Mouse (Mus musculus): ENCODE measurements around the gene Ern1. TPM values are rescaled to one million over a fixed set of nuclear protein-coding genes. Genes with fewer than 3 reads are reported as not detected.
"Not testable (repeated sequence)": the region's sequence is repeated elsewhere in the genome, so short reads cannot be mapped to it uniquely, and the experiment has no call there.

Ern1 gene
- polyA plus RNA-seq, 1 experiment from 2014 or later: 6.7 TPM

GRCm38 (mm10) chr11:106502159-106502505, 14.5 kb upstream of the Ern1 start:
- peak overlapping the region; percentile 99 for H3K9ac ChIP-seq (replicated peaks)
- peak overlapping the region; percentile 86 for H3K4me2 ChIP-seq (replicated peaks)
- ATAC-seq: no peak
- H3K9me3 ChIP-seq: no peaks in the 10 kb centered on the region
- no peaks in the 10 kb centered on the region for H3K27me3 ChIP-seq
- H3K4me3 ChIP-seq (replicated peaks): peak overlapping the region; percentile 92
- H3K36me3 ChIP-seq: 0 out of 2 replicates have a peak, but pooled peaks cover 11% of the 10 kb centered on the region
- peaks cover 13% of the 10 kb centered on the region for H3K4me1 ChIP-seq (replicated peaks)
- H3K27ac ChIP-seq: no peak overlapping the region; the same call in 1 of the 2 replicates

DNA sequence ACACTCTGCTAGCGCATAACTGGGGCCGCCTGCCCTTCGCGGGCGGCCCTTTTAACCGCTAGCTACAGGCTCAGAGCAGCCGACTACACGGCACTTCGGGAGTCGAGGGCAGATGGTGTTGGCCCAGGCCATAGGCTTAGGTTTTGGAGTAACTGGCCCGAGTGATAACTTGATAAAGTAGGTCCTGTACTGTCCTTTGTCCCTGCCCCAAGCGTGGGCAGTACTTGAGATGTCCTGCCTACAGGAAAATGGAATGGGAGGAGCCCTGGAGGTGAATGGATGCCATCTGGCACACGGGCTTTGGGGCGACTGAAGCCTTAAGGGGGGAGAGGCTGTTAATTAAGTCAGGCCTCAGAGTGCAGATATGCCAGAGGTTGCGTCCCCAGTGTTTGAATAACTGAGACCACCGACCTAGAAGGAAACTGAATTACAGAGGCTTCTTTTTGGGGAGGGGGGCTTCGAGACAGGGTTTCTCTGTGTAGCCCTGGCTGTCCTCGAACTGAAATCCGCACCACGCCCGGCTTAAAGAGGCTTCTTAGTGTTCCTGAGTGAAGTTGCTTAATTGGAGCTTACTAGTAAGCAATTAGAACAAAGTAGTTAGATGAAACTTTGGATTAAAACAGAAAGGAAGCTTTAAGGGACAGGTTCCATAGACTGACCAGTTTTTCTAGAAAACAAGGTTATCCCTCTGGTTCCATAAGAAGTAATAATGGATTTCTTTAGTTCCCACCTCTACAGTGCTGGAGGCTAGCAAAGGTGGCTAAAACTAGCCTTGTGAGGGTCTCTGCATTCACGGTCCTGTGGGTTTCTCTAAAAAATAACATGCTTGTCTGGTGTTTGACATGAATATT, 13.9 kb upstream of the Ern1 start:
- Histone ChIP-seq H3K36me3 (0 out of 2 replicates have a peak, but pooled peaks cover 6% of the 10 kb centered on the region), H3K9ac (replicated peaks) (peak overlapping the region; percentile 99), H3K4me1 (replicated peaks) (peaks cover 13% of the 10 kb centered on the region), H3K9me3 (no peaks in the 10 kb centered on the region), H3K27ac (peak overlapping the region; percentile 96), H3K4me3 (replicated peaks) (peak overlapping the region; percentile 92), H3K4me2 (replicated peaks) (peak overlapping the region; percentile 86), H3K27me3 (no peaks in the 10 kb centered on the region)
- WGBS: under 1% methylated on average over 22 of the region's 22 CpGs
- peak; percentile 83 for ATAC-seq

GRCm38 (mm10) chr11:106500393-106501307, 13.0 kb upstream of the Ern1 start:
- H3K4me3 ChIP-seq (replicated peaks): peak overlapping the region; percentile 92
- H3K36me3 ChIP-seq: no peaks in the 10 kb centered on the region
- no peaks in the 10 kb centered on the region for H3K27me3 ChIP-seq
- H3K27ac ChIP-seq: peak overlapping the region; percentile 96
- H3K4me2 ChIP-seq (replicated peaks): peak overlapping the region; percentile 86
- ATAC-seq: peak; percentile 98
- whole genome bisulfite sequencing: under 1% methylated on average over 51 of the region's 55 CpGs
- no peaks in the 10 kb centered on the region for H3K9me3 ChIP-seq
- peaks cover 13% of the 10 kb centered on the region for H3K4me1 ChIP-seq (replicated peaks)
- H3K9ac ChIP-seq (replicated peaks): peak overlapping the region; percentile 99

- Histone ChIP-seq H3K36me3 (no peaks in the 10 kb centered on the region), H3K4me3 (replicated peaks) (no peak overlapping the region), H3K9ac (replicated peaks) (no peak overlapping the region), H3K27me3 (no peaks in the 10 kb centered on the region), H3K9me3 (no peaks in the 10 kb centered on the region), H3K4me2 (replicated peaks) (no peak overlapping the region), H3K27ac (no peak overlapping the region), H3K4me1 (replicated peaks) (peaks cover 13% of the 10 kb centered on the region)
- ATAC-seq: no peak
- WGBS: 9% methylated on average over 4 of the region's 4 CpGs
These were observed 11.2 kb upstream of the Ern1 start for GRCm38 (mm10) chr11:106498739-106499379.

DNA sequence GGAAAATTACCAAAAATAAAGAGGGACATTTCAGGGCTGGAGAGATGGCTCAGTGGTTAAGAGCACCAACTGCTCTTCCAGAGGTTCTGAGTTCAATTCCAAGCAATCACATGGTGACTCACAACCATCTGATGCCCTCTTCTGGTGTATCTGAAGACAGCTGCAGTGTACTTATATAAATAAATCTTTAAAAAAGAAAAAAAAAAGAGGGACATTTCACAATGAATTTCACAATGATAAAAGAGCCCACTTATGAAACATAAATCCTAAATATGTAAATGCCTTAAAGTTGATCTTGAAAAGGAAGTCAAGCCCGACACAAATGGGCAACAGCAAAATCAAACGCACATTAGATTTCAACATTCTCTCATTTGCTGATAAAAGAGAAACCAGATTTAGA, 10.3 kb upstream of the Ern1 start:
- Histone ChIP-seq H3K27me3 (no peaks in the 10 kb centered on the region), H3K9me3 (no peaks in the 10 kb centered on the region), H3K27ac (no peak overlapping the region), H3K9ac (replicated peaks) (no peak overlapping the region), H3K4me2 (replicated peaks) (no peak overlapping the region), H3K4me3 (replicated peaks) (no peak overlapping the region), H3K4me1 (replicated peaks) (peaks cover 13% of the 10 kb centered on the region), H3K36me3 (no peaks in the 10 kb centered on the region)
- WGBS: 92% methylated on average over 2 of the region's 2 CpGs
- no peak for ATAC-seq

DNA sequence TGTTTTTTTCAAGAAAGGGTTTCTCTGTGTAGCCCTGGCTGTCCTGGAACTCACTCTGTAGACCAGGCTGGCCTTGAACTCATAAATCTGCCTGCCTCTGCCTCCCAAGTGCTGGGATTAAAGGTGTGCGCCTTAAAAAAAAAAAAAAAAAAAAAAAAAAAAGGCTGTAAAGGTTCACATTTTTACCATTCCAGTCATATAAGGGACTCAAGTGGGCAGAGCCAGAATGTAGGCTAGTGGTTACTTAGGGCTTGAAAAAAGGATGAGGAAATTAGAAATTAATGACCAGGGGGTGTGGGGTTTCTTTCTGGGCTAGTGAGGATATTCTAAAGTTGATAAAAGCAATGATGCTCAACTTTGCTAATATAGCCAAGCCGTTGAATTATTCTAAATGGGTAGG, 9.4 kb upstream of the Ern1 start:
- peaks cover 12% of the 10 kb centered on the region for H3K4me1 ChIP-seq (replicated peaks)
- not testable (repeated sequence) for ATAC-seq; H3K9ac ChIP-seq (replicated peaks); H3K36me3 ChIP-seq; H3K27ac ChIP-seq; H3K4me3 ChIP-seq (replicated peaks); H3K27me3 ChIP-seq; H3K4me2 ChIP-seq (replicated peaks); H3K9me3 ChIP-seq
- 100% methylated on average over 2 of the region's 2 CpGs for WGBS

- H3K27ac ChIP-seq: no peak overlapping the region
- H3K36me3 ChIP-seq: no peaks in the 10 kb centered on the region
- no peaks in the 10 kb centered on the region for H3K9me3 ChIP-seq
- no peak for ATAC-seq
- H3K27me3 ChIP-seq: no peaks in the 10 kb centered on the region
- WGBS: 80% methylated on average over 7 of the region's 7 CpGs
- no peak overlapping the region for H3K4me2 ChIP-seq (replicated peaks)
- H3K4me3 ChIP-seq (replicated peaks): no peak overlapping the region
- H3K4me1 ChIP-seq (replicated peaks): peaks cover 2% of the 10 kb centered on the region; the same call in 1 of the 2 replicates
- H3K9ac ChIP-seq (replicated peaks): no peak overlapping the region
These were observed 5.5 kb upstream of the Ern1 start for GRCm38 (mm10) chr11:106492984-106493669.

GRCm38 (mm10) chr11:106491393-106491792, 3.7 kb upstream of the Ern1 start:
- WGBS: 0% methylated on average over 3 of the region's 3 CpGs
- H3K4me3 ChIP-seq (replicated peaks): no peak overlapping the region
- no peak overlapping the region for H3K9ac ChIP-seq (replicated peaks)
- peaks cover 11% of the 10 kb centered on the region for H3K4me1 ChIP-seq (replicated peaks)
- H3K27me3 ChIP-seq: no peaks in the 10 kb centered on the region
- no peaks in the 10 kb centered on the region for H3K9me3 ChIP-seq
- no peak overlapping the region for H3K4me2 ChIP-seq (replicated peaks)
- no peaks in the 10 kb centered on the region for H3K36me3 ChIP-seq
- no peak overlapping the region for H3K27ac ChIP-seq
- no peak for ATAC-seq

DNA sequence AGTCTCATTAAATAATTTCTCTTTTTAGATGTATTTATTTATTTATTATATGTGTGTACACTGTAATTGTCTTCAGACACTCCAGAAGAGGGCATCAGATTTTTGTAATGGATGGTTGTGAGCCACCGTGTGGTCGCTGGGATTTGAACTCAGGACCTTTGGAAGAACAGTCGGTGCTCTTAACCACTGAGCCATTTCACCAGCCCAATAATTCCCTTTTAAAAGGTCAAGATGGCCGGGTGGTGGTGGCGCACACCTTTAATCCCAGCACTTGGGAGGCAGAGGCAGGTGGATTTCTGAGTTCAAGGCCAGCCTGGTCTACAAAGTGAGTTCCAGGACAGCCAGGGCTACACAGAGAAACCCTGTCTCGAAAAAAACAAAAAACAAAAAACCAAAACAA, 2.9 kb upstream of the Ern1 start:
- H3K4me3 ChIP-seq (replicated peaks); H3K4me2 ChIP-seq (replicated peaks); H3K9me3 ChIP-seq; H3K36me3 ChIP-seq; H3K27me3 ChIP-seq; H3K9ac ChIP-seq (replicated peaks); H3K27ac ChIP-seq; ATAC-seq: not testable (repeated sequence)
- WGBS: 89% methylated on average over 6 of the region's 6 CpGs
- peaks cover 16% of the 10 kb centered on the region for H3K4me1 ChIP-seq (replicated peaks)

DNA sequence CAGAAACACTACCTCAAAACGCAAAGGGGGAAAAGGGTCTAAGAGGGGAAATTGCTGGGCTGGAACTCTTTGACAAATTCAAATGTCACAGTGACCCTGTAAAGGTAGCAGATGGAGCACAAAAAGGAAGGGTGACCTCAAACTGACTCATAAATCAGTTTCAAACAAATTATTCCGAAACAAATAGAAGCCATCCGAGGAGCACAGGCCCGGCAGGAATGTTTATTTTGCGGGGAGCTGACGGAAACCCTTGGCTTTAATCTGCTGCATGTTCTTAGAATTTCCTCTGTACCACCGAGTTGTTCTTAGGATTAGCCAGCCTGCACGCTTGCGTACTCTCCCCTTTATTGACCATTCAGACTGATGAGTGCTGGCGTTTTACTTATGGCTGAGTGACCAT, 2.4 kb upstream of the Ern1 start:
- Histone ChIP-seq H3K4me2 (replicated peaks) (no peak overlapping the region), H3K9ac (replicated peaks) (no peak overlapping the region), H3K27me3 (no peaks in the 10 kb centered on the region), H3K4me1 (replicated peaks) (peaks cover 16% of the 10 kb centered on the region), H3K36me3 (no peaks in the 10 kb centered on the region), H3K9me3 (no peaks in the 10 kb centered on the region), H3K4me3 (replicated peaks) (no peak overlapping the region), H3K27ac (no peak overlapping the region)
- ATAC-seq: no peak
- 49% methylated on average over 10 of the region's 10 CpGs for WGBS

- 69% methylated on average over 7 of the region's 7 CpGs for WGBS
- Histone ChIP-seq H3K27ac (no peak overlapping the region), H3K4me2 (replicated peaks) (no peak overlapping the region), H3K4me1 (replicated peaks) (peaks cover 16% of the 10 kb centered on the region), H3K4me3 (replicated peaks) (no peak overlapping the region), H3K9me3 (no peaks in the 10 kb centered on the region), H3K27me3 (no peaks in the 10 kb centered on the region), H3K9ac (replicated peaks) (no peak overlapping the region), H3K36me3 (no peaks in the 10 kb centered on the region)
- no peak for ATAC-seq
These were observed 1.5 kb upstream of the Ern1 start for GRCm38 (mm10) chr11:106489036-106489693.
